Mouse (Mus musculus) kidney, postnatal 10 days (tissue): ENCODE data around the gene Ap3s2.
A peak's percentile ranks its signal among the peaks of the same experiment; 100 is the strongest.

Experiments
- DNase-seq: peaks from one replicate; pipeline ENCODE4 v3.0.0; 2021; ENCODE audit warnings: mixed read lengths

The Ap3s2 gene

GRCm38 (mm10) chr7:79883613-79884334 is 36.7 kb downstream of the Ap3s2 start:
- no peak for DNase-seq

GRCm38 (mm10) chr7:79881901-79882300 is 38.5 kb downstream of the Ap3s2 start:
- no peak for DNase-seq

GRCm38 (mm10) chr7:79880998-79881397 is 39.5 kb downstream of the Ap3s2 start:
- DNase-seq: peak; percentile 51

- no peak for DNase-seq
Measured at GRCm38 (mm10) chr7:79880033-79880432, 40.4 kb downstream of the Ap3s2 start.

- no peak for DNase-seq
Measured at GRCm38 (mm10) chr7:79878455-79879025, 41.9 kb downstream of the Ap3s2 start.

GRCm38 (mm10) chr7:79873407-79873806 is 47.0 kb downstream of the Ap3s2 start:
- DNase-seq: no peak

GRCm38 (mm10) chr7:79871797-79872345 is 48.6 kb downstream of the Ap3s2 start:
- DNase-seq: no peak

GRCm38 (mm10) chr7:79869072-79869719 is 51.3 kb downstream of the Ap3s2 start:
- DNase-seq: no peak

GRCm38 (mm10) chr7:79868475-79868874 is 52.0 kb downstream of the Ap3s2 start:
- peak; percentile 43 for DNase-seq

GRCm38 (mm10) chr7:79867861-79868260 is 52.6 kb downstream of the Ap3s2 start:
- DNase-seq: peak; percentile 23

- DNase-seq: peak; percentile 77
Measured at GRCm38 (mm10) chr7:79866294-79867000, 54.0 kb downstream of the Ap3s2 start.

- no peak for DNase-seq
Measured at GRCm38 (mm10) chr7:79861794-79862193, 58.7 kb downstream of the Ap3s2 start.

- DNase-seq: no peak
Measured at GRCm38 (mm10) chr7:79860811-79861210, 59.6 kb downstream of the Ap3s2 start, which contains the start of gene Anpep. Gene Anpep (minus strand): TSS chr7:79861059.

GRCm38 (mm10) chr7:79858956-79859630 is 61.4 kb downstream of the Ap3s2 start:
- no peak for DNase-seq

- peak; percentile 53 for DNase-seq
Measured at GRCm38 (mm10) chr7:79858202-79858934, 62.1 kb downstream of the Ap3s2 start.

GRCm38 (mm10) chr7:79856305-79856704 is 64.1 kb downstream of the Ap3s2 start:
- no peak for DNase-seq

- peak; percentile 74 for DNase-seq
Measured at GRCm38 (mm10) chr7:79847456-79848451, 72.7 kb downstream of the Ap3s2 start.

- DNase-seq: no peak
Measured at GRCm38 (mm10) chr7:79846342-79846741, 74.1 kb downstream of the Ap3s2 start.

- peak; percentile 71 for DNase-seq
Measured at GRCm38 (mm10) chr7:79844090-79844802, 76.2 kb downstream of the Ap3s2 start.

GRCm38 (mm10) chr7:79842163-79842562 is 78.3 kb downstream of the Ap3s2 start:
- peak; percentile 77 for DNase-seq
